Mouse (Mus musculus) heart, adult 10 weeks (tissue): Measurements from ENCODE around the gene Ctdsp1. TPM values are rescaled to one million over a fixed set of nuclear protein-coding genes. Genes with fewer than 3 reads are reported as not detected.

ENCODE experiments used
- polyA plus RNA-seq: library from polyadenylated mRNA; stranded (reverse); fragments of 350-450 nt; fragmentation: Illumina TruSeq; extraction: RNeasy Lipid Tissue Mini Kit (QIAGEN cat#74804); gene quantifications from one replicate; pipeline ENCODE4 v1.2.3, GENCODE M21; 2014; ENCODE audit warnings: low read depth, low replicate concordance

The Ctdsp1 gene
- 95.7 TPM for polyA plus RNA-seq

GRCm38 (mm10) chr1:74390924-74391748 lies at the start of gene Ctdsp1:
Ctdsp1 (plus strand) TSS chr1:74391509.

GRCm38 (mm10) chr1:74361812-74362211 lies 29.5 kb upstream of the Ctdsp1 start, which contains the start of gene Catip:
Catip (plus strand) TSS chr1:74362108.

GRCm38 (mm10) chr1:74374980-74375379 lies 16.3 kb upstream of the Ctdsp1 start, which contains the start of gene Slc11a1:
Slc11a1 (plus strand) TSS chr1:74375195.

GRCm38 (mm10) chr1:74408589-74409504 lies 17.5 kb downstream of the Ctdsp1 start, which contains the start of gene Vil1:
Vil1 (plus strand) TSS chr1:74409376.

Other genes with a start within 250 kb of the Ctdsp1 start
- not detected for gene Cxcr2, start 237.5 kb upstream of the Ctdsp1 start, polyA plus RNA-seq
- gene Cxcr1, start 196.9 kb upstream of the Ctdsp1 start, polyA plus RNA-seq: not detected
- 163 TPM for gene Arpc2, start 155.4 kb upstream of the Ctdsp1 start, polyA plus RNA-seq
- gene Gpbar1, start 113.0 kb upstream of the Ctdsp1 start, polyA plus RNA-seq: not detected
- 109 TPM for gene Aamp, start 106.8 kb upstream of the Ctdsp1 start, polyA plus RNA-seq
- gene Pnkd, start 106.6 kb upstream of the Ctdsp1 start, polyA plus RNA-seq: 110 TPM
- 66.8 TPM for gene Tmbim1, start 85.9 kb upstream of the Ctdsp1 start, polyA plus RNA-seq
- gene Catip, start 29.4 kb upstream of the Ctdsp1 start, polyA plus RNA-seq: 0.63 TPM
- 4.0 TPM for gene Slc11a1, start 16.3 kb upstream of the Ctdsp1 start, polyA plus RNA-seq
- gene Vil1, start 17.9 kb downstream of the Ctdsp1 start, polyA plus RNA-seq: 0.37 TPM
- 12.3 TPM for gene Cnot9, start 114.5 kb downstream of the Ctdsp1 start, polyA plus RNA-seq
- not detected for gene Plcd4, start 151.4 kb downstream of the Ctdsp1 start, polyA plus RNA-seq
- gene Usp37, start 152.8 kb downstream of the Ctdsp1 start, polyA plus RNA-seq: 6.2 TPM
- gene Zfp142, start 196.7 kb downstream of the Ctdsp1 start, polyA plus RNA-seq: 8.2 TPM
- 32.6 TPM for gene Bcs1l, start 196.8 kb downstream of the Ctdsp1 start, polyA plus RNA-seq
- 22.2 TPM for gene Rnf25, start 209.9 kb downstream of the Ctdsp1 start, polyA plus RNA-seq
- 0.76 TPM for gene Stk36, start 209.9 kb downstream of the Ctdsp1 start, polyA plus RNA-seq